Mouse (Mus musculus) heart, adult 18-20 months (tissue): Measurements from ENCODE around the gene Adat3. TPM values are rescaled to one million over a fixed set of nuclear protein-coding genes. Genes with fewer than 3 reads are reported as not detected.
A peak's percentile ranks its signal among the peaks of the same experiment; 100 is the strongest.
"Not testable (repeated sequence)": the region's sequence is repeated elsewhere in the genome, so short reads cannot be mapped to it uniquely, and the experiment has no call there.

Source experiments
- DNase-seq, 2 experiments: peaks; one replicate each; pipeline ENCODE4 v3.0.0; 2021 to 2022; ENCODE audit warnings: mixed read lengths in 1 of 2
- total RNA-seq, 2 experiments: library from RNA; stranded (reverse); gene quantifications; 2 replicates each; pipeline ENCODE4 v1.2.3; 2021

The Adat3 gene
- total RNA-seq, 2 experiments from 2014 or later = 1.1 to 1.5 TPM

DNA sequence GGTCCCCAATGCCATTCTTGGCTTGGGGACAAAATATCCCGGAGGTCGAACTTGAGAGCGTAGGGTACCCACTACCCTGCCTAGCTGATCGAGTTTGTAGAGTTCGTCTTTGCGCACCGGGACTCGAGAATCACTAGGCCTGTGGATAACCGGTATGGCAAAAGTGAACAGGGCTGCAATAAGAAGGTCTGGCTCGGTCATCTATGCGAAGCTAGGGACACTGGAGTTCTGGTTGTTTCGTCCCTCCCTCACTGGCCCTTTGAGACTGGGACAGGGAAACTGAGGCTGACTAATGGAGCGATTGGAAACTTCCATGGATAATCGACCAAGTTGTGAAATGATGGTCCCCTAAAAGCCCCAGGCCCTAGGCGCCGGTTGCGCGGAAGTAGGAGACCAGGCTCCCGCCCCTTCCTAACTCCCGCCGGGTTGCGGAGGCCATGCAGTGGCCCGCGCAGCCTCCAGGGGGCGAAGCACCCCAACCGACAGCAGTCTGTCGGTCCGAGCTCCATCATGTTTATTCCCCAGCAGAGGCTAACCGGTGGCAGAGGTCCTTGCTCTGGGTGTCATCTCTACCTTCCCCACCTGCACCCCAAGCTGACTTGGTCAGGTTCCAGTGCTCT lies 24.4 kb upstream of the Adat3 start:
- DNase-seq = peak; percentile 87 to 88

DNA sequence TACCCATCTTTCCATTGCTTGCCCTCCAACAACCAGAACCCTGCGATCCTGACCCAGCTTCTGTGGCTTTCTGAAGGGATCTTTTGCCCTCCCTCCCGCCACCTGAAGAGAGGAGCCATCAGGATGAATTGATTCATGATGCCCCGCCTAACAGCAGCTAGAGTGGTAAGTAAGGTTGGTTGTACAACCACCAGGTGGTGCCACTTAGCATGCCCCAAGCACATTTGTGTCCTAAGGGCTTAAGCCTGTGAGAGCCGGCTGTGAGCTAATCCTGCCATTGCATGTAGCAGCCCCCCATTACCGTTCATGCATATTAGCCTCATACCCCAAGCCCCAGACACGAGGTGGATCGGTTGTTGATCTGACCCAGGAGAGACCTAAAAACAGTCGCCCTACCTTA lies 23.8 kb upstream of the Adat3 start:
- peak; percentile 65 to 68 for DNase-seq

DNA sequence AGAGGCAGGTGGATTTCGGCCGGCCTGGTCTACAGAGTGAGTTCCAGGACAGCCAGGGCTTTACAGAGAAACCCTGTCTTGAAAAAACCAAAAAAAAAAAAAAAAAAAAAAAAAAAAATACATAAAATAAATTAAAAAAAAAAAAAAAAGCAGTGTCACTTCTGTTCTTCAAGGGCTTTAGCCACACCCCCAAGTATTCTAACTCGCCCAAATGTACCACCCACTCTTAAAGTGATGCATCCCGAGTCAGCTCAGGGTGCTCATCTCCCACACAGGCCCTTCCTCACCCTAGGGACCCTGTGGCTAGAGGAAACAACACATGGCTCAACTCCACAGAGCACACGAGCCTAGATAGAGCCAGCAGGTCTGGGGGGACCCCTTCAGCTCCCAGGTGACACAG lies 19.6 kb upstream of the Adat3 start:
- no peak for DNase-seq

DNA sequence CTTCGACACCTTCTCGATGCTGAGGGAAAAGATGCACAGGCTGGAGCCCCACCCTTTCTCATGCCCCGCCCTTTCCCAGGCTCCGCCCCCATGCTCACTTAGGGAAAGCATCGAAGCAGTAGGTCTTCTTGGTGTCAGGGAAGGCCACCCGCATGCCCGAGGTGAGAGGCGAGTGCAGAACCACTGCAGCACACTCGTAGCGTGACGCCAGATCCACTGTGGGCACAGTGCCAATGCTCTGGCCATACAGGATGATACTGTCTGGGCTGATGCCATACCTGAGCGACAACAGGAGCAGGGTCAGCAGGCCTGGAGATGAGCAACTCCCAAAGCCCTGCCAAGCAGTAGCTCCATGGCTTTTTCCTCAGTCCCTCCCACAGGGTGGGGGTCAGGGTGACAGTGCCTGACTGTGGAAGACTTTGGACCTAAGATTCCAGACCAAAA lies 18.6 kb upstream of the Adat3 start:
- DNase-seq = peak in 1 of 2 experiments; percentile 48

DNA sequence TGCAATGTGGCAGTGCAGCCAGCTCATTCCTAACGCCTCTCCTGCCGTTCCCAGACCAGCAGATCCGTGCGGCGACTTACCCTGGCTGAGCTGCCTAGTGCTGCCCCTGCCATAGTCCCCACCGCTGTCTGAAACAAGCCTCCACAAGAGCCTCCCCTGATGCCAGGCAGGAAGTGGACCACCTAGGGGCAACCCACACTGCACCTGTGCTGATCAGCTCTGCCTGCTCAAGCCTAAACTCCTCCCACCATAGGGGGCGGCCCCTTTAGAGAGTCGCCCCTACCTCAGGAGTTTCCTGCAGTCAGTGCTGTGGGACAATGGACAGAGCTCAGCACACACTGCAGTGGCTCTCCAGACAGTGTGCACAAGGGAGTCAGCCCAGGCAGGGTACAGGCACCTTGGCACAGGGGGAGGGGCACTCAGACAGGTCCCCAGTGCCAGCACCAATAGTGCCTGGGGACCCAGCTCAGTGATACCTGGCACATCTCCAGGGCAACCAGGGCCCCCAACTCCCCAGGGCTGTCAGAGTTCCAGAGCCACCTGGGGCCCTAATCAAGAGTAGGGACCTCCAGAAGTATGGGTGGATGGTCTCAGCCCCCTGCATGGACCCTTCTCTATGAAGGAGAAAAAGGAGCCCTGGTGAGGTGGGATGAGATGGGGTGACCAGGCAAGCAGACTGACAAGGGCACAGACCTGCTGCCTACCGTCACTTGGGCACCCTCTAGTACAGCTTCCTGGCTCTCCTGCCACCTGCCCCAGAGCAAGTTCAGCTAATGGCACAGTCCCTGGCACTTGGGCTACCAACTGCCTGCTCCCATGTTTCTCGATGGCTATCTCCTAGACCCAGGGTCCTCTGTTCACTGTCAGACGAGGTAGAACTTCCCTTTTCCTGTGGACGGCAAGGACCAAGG lies 17.8 kb upstream of the Adat3 start:
- no peak for DNase-seq

DNA sequence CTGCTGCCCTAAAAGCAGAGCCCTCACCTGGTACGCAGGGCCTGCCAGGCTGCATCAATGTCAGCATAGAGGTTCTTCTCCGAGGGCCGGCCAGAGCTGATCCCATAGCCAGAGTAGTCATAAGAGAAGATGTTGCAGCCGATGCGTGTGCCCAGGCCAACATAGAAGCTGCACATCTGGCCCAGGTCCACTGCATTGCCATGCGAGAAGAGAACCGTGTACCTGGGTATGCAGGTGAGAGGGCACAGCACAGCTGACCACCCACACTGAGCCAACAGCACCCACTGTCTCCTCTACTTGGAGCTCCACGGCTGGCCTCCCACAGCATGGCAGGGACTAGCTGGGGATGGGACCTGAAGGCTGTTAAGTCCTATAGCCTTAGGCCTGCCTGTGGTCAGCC lies 17.1 kb upstream of the Adat3 start:
- DNase-seq = no peak

DNA sequence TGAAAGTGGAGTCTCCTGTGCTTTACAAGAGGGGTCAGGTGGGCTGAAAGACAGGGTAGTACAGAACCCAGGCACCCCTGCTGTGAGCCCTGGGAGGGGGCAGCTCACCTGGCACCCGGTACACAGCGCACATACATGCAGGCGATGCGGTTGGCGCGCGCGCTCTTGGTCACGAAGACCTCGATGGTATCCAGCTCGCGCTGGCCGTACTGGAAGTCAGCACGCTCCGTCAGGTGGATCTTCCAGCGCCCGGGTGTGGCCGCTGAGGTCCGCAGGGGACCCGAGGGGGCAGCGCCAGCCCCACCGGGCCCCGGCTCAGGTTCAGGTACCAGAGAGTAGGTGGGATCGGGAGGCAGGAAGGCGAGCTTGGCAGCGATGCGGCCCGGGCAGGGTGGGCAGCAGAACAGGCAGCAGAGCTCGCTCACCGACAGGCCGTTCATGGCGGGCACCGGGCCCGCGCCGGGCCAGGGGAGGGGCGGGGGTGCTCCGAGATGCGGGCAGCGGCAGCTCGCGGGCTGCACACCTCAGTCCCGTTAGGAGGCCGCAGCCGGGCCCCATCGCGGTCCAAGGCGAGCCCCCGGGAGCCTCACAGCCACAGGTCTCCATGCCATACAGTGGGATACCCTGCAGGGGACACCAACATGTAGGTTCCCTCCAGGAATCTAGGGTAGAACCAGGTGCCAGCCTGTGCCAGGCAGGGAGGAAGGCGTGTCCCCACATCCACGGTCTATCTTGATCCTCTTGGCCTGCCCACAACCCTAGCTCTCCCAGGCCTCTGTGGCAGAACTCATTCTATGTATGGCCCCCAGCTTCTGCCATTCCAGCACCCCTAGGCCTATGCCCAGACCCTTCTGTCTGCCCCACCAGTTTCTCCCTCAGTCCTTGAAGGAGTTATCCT lies 16.0 kb upstream of the Adat3 start:
- no peak for DNase-seq

DNA sequence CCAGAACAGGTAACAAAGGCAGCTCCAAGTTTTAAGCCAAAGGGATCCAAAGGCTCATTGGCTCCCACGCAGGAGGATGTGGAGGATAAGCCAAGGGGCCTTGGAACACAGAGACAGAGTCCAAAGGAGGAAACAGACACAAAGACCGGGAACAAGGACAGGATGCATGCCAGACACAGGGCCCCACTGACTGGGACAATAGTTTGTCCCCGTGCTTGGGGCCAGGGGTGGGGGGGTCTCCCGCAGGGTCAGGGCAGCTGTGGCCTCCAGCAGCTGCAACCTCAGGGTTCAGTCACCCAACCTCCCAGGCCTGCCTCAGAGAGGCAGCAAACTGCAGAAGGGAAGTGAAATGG lies 15.4 kb upstream of the Adat3 start:
- peak; percentile 57 to 82 for DNase-seq

DNA sequence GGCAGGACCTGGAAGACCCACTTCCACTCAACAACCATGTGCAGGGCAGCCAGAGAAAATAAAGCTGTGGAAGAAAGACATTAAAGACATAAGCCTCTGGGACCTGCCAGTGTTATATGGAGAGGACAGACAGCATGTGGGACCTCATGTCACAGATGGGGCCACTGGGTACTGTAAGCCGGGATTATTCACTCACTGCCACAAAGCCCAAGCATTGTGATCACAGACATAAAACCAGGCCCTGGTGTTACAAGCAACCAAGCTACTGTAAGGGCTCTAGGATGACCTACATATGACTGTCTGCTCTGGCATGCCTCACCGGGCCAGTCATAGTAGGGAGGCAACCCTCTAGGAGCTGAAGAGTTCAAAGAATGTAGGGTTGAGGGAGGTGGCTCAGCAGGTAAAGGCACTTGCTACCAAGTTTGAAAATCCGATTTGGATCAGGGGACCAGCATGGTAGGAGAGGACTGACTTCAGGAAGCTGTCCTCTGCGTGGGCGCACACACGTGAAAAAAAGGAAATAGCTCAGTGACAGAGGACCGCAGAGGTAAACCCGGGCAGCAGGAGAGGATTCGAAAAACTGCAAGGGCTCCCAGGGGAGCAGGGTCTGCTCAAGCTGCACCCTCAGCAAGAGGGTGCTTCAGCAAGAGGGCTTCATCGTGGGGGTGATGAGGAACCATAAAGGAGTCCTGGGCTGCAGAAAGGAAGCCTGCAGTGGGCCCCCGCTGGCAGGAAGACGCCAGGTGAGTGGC lies 13.4 kb upstream of the Adat3 start:
- DNase-seq = no peak

DNA sequence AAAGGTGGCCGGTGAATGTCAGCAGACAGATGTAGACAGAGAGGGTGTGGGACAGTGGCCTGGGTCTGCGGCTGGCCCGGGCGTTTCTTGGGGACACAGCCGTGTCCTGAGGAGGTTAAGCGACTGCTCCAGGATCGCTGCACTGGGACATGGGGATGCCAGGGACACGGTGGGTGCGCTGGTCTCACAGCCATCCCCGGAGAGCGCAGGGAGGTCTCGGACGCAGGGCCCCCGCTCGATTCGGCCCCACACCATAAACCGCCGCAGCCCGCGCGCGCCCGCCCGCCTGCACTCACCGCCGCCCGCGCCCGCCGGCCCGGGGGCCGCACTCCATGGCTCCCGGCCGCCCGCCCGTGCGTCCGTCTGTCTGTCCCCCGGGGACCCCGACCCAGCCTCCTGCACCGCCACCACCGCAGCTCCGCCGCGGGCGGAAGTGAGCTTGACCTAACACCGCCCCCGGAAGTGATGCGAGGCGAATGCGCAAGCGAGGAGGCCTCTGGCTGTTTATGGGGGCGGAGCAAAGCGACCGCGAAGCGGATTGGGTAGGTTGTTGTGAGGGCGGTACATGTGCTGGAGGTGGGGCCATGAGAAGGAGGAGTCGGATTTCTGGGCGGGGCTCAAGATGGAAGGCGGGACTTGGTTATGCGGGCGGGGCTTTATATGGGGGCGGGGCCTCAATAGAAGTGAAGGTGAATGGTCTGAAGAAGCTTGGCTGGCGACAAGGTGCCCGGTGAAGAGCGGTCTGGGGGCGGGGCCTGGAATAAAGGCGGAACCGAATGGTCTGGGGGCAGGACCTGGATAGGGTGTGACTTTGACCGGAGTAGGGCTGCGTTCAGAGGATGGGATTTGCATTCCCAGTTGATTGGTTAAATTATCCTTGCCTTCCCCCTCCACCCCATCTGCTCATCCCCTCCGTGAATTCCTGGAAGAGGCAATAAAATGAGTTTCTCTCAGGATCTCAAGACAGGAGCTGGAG lies 12.5 kb upstream of the Adat3 start, which contains the start of gene Abhd17a:
Abhd17a (minus strand) TSS at position 463 of the 976 bp plus-strand sequence.
- DNase-seq = peak; percentile 97

DNA sequence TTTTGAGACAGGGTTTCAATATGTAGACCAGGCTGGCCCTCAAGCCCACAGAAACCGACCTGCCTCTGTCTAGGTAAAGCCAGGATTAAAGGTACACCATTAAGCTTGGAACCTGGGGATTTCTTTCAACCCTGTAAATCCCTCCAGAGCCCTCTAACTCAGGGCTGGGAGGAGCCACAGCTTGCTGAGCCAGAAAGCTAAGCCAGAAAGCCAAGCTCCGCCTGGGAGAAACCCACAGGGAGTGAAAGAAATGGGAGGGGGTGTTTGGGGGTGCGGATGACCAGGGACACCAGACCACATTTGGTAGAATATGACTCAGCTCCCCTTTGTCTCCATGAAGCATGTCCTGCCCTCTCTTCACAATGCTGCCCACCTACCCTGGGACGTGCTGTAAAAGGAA lies 6.4 kb upstream of the Adat3 start:
- DNase-seq = no peak

DNA sequence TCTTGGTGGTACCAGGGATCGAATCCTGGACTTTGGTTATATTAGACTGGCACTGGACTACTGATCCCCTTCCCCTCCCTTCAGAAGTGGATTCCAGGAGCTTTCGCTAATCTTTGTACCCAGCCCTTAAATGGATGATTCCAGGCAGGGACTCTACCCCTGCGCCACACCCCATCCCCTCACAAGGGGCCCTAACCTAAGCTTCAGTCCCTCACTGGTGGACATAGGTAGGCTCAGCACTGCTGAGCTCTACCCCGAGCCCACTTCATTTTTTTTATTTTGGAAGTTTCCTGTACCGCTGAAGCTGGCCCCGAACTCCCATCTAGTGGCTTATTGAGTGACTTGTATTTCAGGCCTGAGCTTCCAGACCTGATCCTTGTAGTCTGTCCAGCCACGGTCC lies 684 bp downstream of the Adat3 start:
- DNase-seq = no peak

DNA sequence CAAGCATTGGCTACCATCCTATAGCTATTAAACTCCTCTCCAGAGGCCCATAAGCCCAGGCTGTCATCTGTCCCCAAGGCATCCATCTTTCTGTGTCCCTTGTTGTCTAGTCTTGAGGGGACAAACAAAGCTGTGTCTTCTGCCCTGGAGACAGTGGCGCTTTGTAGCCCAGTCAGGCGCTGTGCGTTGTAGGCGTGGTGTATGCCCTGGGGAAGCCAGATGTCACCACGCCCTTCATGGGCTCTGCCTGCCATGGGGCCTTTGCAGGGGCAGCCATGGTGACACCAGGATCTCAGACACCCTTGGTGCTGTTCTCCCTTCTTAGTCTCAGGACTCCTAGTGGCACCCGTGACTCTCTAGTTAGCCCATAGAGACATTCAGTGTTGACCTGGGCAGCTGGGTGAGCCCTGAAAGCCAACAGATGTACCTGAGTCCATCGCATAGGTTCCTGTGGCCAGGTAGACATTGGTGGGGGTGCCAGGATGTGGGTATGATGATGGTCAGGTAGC lies 1.4 kb downstream of the Adat3 start:
- no peak for DNase-seq

DNA sequence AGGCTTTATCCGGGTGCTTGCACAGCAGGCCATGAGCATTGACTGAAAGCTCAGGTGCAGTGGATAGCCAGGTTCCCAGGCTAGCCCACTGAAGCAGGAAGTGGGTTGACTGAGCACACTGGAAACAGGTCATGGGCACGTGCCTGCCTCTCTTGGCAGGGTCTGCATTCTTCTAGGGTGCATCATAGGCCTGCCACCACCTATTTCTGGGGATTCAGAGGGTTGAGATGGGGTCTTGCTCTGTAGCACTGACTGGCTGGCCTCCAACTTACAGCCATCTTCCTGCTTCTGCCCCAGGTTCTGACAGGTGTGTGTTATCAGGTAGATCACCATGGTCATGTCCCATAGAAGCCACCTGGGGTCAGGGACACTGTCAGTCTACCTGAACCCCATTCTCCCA lies 2.3 kb downstream of the Adat3 start:
- no peak for DNase-seq

DNA sequence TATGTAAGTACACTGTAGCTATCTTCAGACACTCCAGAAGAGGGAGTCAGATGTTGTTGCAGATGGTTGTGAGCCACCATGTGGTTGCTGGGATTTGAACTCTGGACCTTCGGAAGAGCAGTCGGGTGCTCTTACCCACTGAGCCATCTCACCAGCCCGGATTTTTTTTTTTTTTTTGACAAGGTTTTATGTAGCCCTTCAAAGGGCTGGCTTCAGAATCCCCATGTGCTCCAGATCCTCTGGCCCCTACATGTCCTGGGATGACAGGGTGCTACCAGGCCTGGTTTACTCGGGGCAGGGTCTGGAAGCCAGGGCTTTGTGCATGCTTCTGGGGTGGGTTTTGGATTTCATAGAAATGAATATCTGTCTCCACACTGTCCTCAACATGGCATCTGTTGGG lies 3.0 kb downstream of the Adat3 start, which contains the start of gene Gm49322:
Gm49322 (plus strand) TSS at position 301 of the 400 bp plus-strand sequence.
- not testable (repeated sequence) for DNase-seq

DNA sequence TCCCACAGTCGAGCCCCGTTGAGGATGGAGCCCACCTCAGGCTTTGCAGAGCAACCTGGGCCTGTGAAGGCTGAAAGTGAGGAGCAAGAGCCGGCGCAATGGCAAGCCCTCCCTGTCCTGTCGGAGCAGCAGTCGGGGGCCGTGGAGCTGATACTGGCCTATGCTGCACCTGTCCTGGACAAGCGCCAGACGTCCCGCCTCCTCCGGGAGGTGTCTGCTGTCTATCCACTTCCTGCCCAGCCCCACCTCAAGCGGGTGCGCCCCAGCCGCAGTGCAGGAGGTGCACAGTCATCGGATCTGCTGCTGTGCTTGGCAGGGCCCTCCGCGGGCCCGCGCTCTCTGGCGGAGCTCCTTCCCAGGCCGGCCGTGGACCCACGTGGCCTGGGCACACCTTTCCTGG lies 3.6 kb downstream of the Adat3 start:
- no peak for DNase-seq

DNA sequence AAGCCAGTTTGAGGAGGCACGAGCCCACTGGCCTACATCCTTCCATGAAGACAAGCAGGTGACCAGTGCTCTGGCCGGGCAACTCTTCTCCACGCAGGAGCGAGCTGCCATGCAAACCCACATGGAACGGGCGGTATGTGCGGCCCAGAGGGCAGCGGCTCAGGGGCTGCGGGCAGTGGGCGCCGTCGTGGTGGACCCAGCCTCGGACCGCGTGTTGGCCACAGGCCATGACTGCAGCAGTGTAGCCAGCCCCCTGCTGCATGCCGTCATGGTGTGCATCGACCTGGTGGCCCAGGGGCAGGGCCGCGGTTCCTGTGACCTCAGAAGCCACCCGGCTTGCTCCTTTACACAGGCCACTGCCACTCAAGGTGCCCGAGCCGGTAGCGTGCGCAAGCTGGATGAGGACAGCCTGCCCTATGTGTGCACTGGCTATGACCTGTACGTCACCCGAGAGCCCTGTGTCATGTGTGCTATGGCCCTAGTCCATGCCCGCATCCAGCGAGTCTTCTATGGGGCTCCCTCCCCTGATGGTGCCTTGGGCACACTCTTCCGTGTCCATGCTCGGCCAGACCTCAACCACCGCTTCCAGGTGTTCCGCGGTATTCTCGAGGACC lies 4.2 kb downstream of the Adat3 start:
- DNase-seq = no peak

DNA sequence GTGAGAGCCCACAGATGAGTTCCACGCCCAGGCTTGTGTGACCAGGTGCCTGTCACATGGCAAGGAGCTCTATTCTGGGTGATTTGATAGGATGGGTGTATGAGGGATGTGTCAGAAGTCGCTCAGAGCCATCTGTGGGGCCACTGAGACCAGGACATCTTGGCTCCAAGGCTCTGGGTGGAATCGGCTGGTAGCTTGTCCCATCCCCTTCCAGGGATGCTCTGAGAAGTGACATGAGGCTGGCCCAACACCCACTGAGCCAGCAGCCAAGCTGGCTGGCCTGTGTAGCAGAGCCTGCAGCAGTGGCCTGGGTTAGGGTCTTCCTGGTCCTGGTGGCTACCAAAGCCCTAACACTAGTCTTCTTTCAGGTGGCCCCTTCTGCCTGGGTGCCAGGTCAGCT lies 5.8 kb downstream of the Adat3 start:
- DNase-seq = no peak

DNA sequence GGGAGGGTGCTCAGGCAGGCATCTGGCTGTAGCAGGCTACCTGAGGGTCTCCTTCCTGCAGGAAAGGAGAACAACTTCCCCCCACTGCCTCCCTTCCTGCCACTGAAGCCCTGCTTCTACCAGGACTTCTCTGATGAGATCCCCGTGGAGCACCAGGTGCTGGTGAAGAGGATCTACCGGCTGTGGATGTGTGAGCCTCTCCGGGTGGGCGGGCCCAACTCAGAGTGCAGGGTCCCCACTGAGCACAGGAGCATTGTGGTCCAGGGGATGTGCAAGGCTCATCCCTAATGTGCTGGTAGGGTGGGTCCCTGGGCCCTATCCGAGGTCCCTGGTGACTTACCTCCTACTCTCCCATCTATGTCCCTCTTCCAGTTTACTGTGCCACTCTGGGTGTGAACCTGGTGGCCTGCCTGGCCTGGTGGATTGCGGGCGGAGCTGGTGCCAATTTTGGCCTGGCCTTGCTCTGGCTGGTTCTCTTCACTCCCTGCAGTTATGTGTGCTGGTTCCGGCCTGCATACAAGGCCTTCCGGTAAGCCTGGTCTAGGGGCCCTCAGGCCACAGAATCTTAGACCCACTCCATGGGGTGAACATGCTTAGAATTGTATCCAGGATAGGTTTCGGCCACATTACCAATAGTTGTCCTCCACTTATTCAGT lies 6.7 kb downstream of the Adat3 start:
- DNase-seq = no peak
